Mouse (Mus musculus) MEL (cell line): ENCODE measurements around the gene Man1b1.

ENCODE experiments used
- CTCF ChIP-seq, 3 experiments: IDR thresholded peaks in 2 of 3; conservative IDR thresholded peaks in 1 of 3; 2 replicates each; pipeline ENCODE4 v1.5.1; 2011 to 2012; ENCODE audit warnings: low read length in 3 of 3, low read depth in 2 of 3, mild to moderate bottlenecking in 2 of 3, improper control_type of control experiment in 1 of 3, inconsistent platforms in 1 of 3, mixed read lengths in 1 of 3, moderate library complexity in 1 of 3; ENCODE audit not compliant: control insufficient read depth in 1 of 3, insufficient read depth in 1 of 3, poor library complexity in 1 of 3, severe bottlenecking in 1 of 3
- GATA1 ChIP-seq: IDR thresholded peaks from 2 replicates; pipeline ENCODE4 v1.6.1; 2011; ENCODE audit warnings: low read depth, low read length, improper control_type of control experiment
- USF2 ChIP-seq, 2 experiments: IDR thresholded peaks; 2 replicates each; pipeline ENCODE4 v1.6.1; 2011 to 2012; ENCODE audit warnings: improper control_type of control experiment in 2 of 2, low read length in 2 of 2, borderline replicate concordance in 1 of 2, inconsistent platforms in 1 of 2, low read depth in 1 of 2, mild to moderate bottlenecking in 1 of 2; ENCODE audit not compliant: insufficient read depth in 1 of 2

DNA sequence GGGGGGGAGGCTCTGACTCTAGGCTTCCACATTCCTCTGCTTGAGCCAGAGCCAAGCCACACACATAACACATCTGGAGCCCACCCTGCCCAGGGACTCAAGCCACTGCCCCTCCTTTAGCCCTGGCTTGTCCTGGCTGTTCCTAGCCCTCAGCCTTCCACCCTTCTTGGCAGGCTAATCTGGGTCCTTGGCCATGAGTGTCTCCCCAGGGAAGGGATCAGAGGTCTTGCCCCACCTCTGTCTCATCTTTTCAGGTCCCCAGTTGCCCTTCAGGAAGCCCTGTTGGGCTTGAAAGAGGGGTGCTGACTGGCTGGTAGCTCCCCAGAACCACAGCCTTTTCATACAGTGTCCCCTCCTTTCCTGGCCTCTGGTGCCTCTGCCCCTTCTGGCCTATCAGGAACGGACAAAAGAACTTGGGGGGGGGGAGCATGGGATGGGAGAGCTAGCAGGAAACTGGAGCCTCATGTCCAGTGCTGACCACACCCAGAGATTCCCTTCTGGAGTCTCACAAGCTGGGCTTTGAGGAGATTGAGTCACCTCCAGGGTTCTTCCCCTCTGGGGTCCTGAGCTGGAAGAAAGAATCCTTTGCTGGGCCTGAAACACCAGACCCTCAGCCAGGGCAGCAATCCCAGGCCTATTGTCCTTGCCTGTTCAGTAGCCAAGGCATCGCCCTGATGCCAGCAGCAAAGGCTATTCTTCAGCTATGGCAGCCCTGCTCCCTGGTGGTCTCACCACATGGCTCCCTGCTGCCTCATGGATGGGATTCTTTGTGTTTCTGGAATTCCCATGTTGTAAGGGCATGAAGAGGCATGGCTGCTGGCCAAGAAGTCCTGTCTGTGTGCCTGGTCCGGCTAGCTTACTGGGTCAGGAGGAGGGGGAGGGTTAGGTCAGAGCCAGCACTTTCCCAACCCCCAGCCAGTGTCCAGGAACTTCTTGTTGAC is 62.4 kb downstream of the Man1b1 start:
- TF ChIP-seq CTCF (IDR thresholded peaks at IDR 0.05 in 2 of 3, conservative IDR thresholded peaks at IDR 0.05 in 1 of 3; ENCODE audit: control insufficient read depth in 1 of 3, insufficient read depth in 1 of 3, low read depth in 2 of 3, low read length in 3 of 3, poor library complexity in 1 of 3, severe bottlenecking in 1 of 3) (no peak), GATA1 (no peak), USF2 (IDR thresholded peaks at IDR 0.05; ENCODE audit: borderline replicate concordance in 1 of 2, insufficient read depth in 1 of 2, low read depth in 1 of 2, low read length in 2 of 2) (no peak)
